Mouse (Mus musculus) CD4-positive, CD25-positive, alpha-beta regulatory T cell, adult 4 months (primary cell): ENCODE data around the gene Mrm3. TPM values are rescaled to one million over a fixed set of nuclear protein-coding genes. Genes with fewer than 3 reads are reported as not detected.

Source experiments
- ATAC-seq: one replicate; pipeline ENCODE4 v1.8.0; 2017
- polyA plus RNA-seq, 2 experiments: library from polyadenylated mRNA; unstranded; fragments of 100-300 nt; shearing (Covaris generic); gene quantifications; one replicate each; pipeline ENCODE4 v1.2.1; 2017

Gene Mrm3
- polyA plus RNA-seq, 2 experiments from 2014 or later: 13.2 to 19.9 TPM

- no peak for ATAC-seq
Observed at GRCm38 (mm10) chr11:76291960-76292359, 48.4 kb downstream of the Mrm3 start.

GRCm38 (mm10) chr11:76292398-76292797 lies 48.9 kb downstream of the Mrm3 start:
- no peak for ATAC-seq

GRCm38 (mm10) chr11:76292831-76293230 lies 49.3 kb downstream of the Mrm3 start:
- no peak for ATAC-seq

GRCm38 (mm10) chr11:76294078-76294477 lies 50.6 kb downstream of the Mrm3 start:
- no peak for ATAC-seq

- no peak for ATAC-seq
Observed at GRCm38 (mm10) chr11:76294836-76295235, 51.3 kb downstream of the Mrm3 start.

GRCm38 (mm10) chr11:76297252-76297651 lies 53.7 kb downstream of the Mrm3 start:
- no peak for ATAC-seq

GRCm38 (mm10) chr11:76298457-76299000 lies 55.0 kb downstream of the Mrm3 start:
- ATAC-seq: no peak

Other genes with a start within 250 kb of the Mrm3 start
- gene 1700016K19Rik, start 243.8 kb upstream of the Mrm3 start, polyA plus RNA-seq: not detected
- gene Rflnb, start 215.9 kb upstream of the Mrm3 start, polyA plus RNA-seq: 10 to 100 TPM; 13.4 to 14.2 TPM
- gene Vps53, start 64.1 kb upstream of the Mrm3 start, polyA plus RNA-seq: 10 to 100 TPM; 51.6 to 60.3 TPM
- gene Fam57a, start 64.0 kb upstream of the Mrm3 start, polyA plus RNA-seq: 1 to 10 TPM; 3.7 to 4.2 TPM
- under 1 TPM in 1 of 2 experiments, not detected in 1; 0.58 TPM for gene Dbil5, start 26.1 kb upstream of the Mrm3 start, polyA plus RNA-seq
- 10 to 100 TPM; 10.2 to 19.1 TPM for gene Gemin4, start 26.1 kb upstream of the Mrm3 start, polyA plus RNA-seq
- 10 to 100 TPM; 78.6 to 89.4 TPM for gene Glod4, start within 50 bp of the Mrm3 start, polyA plus RNA-seq
- gene Nxn, start 155.4 kb downstream of the Mrm3 start, polyA plus RNA-seq: 1 to 10 TPM; 1.3 to 2.0 TPM
- 10 to 100 TPM; 55.6 to 64.4 TPM for gene Timm22, start 163.2 kb downstream of the Mrm3 start, polyA plus RNA-seq